Mouse (Mus musculus) CD4-positive, CD25-positive, alpha-beta regulatory T cell, adult 4 months (primary cell): ENCODE measurements around the gene Akr1b10. TPM values are rescaled to one million over a fixed set of nuclear protein-coding genes. Genes with fewer than 3 reads are reported as not detected.
"Not testable (repeated sequence)": the region's sequence is repeated elsewhere in the genome, so short reads cannot be mapped to it uniquely, and the experiment has no call there.

Source experiments
- ATAC-seq: one replicate; pipeline ENCODE4 v1.8.0; 2017
- polyA plus RNA-seq, 2 experiments: library from polyadenylated mRNA; unstranded; fragments of 100-300 nt; shearing (Covaris generic); gene quantifications; one replicate each; pipeline ENCODE4 v1.2.1; 2017

Gene Akr1b10
- polyA plus RNA-seq, 2 experiments from 2014 or later, result 56.4 to 60.5 TPM

DNA sequence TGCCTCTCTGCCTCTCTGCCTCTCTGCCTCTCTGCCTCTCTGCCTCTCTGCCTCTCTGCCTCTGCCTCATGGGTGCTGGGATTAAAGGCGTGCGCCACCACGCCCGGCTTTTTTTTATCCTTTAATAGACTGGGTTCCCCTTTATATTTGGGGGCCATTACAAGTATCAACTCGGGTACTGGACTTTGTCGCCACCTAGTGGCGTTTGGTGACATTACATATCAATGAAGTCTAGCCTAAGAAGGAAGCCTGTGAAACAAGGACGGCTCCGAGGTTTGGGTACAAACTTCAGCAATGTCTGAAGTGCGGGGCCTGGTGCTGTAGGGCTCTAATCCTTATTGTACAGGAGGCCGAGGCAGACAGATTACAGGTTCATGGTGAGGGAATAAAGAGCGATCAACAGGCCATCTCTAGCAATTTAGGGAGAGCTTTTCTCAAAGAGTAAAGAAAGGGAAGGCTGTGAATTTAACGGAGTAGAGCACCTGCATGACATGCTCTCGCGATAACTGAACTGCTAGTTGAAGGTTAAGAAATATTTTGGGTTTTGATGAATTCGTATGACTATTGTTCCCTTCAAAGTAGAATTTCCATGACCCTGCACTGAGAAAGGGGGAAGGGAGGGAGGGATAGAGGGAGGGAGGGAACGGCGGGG, 12.2 kb upstream of the Akr1b10 start:
- peak; percentile 92 for ATAC-seq

DNA sequence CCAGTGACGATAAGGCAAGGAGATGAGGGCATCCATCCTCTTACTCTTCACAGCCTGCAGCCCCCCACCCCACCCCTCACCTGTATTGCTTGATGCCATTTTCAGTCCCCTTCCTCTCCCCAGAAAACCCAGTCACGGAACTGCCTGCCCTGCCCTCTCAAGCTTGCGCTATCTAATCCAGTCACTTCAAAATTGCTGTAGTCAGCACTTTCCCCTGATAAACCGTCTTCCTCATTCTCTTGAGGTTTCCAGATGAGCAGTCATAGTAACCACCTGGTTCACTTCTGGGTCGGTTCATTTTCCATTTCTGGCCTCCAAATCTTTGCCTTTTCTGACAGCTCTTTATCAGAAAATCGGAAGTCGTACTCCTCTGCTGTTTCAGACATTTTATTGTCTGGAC, 10.2 kb upstream of the Akr1b10 start:
- ATAC-seq, result peak; percentile 44

DNA sequence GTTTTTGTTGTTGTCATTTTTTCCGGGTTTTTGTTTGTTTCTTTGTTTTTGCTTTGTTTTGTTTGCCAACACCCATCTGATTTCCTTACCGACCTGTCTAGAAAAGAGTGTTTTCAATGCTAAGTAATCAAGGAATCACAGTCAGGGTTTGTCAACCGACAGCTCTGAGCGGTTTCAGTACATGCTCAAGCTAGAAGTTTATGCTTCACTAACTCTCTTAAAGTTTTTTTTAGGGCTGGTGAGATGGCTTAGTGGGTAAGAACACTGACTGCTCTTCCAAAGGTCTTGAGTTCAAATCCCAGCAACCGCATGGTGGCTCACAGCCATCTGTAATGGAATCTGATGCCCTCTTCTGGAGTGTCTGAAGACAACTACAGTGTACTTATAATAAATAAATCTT, 8.1 kb upstream of the Akr1b10 start:
- ATAC-seq, result not testable (repeated sequence)

- no peak for ATAC-seq
These were observed 617 bp upstream of the Akr1b10 start for GRCm38 (mm10) chr6:34383401-34383800.

- ATAC-seq, result peak; percentile 40
These were observed 818 bp downstream of the Akr1b10 start for GRCm38 (mm10) chr6:34384701-34385370.

- no peak for ATAC-seq
These were observed 4.6 kb downstream of the Akr1b10 start for GRCm38 (mm10) chr6:34388420-34389156.

GRCm38 (mm10) chr6:34395897-34396296, 11.9 kb downstream of the Akr1b10 start:
- ATAC-seq, result no peak

DNA sequence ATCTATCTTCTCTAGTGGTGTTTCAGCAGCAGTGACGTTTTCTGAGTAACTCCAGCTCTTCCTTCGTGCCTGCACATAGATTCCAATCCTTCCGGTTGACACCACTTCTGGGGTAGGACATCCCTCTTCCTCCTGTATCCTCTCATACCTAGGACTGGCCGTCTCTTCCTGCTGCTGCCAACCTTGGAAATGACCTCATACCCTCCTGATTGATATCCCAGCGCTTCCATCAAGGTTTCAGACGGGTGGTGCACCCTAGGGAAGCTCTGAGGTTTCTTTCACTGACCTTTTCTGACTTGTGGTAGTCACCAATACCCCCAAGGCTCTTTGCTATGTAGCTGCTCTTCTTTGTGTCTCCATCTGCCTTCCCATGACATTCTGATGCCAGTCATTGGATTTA, 14.4 kb downstream of the Akr1b10 start:
- no peak for ATAC-seq

GRCm38 (mm10) chr6:34399606-34400220, 15.7 kb downstream of the Akr1b10 start:
- ATAC-seq, result no peak

DNA sequence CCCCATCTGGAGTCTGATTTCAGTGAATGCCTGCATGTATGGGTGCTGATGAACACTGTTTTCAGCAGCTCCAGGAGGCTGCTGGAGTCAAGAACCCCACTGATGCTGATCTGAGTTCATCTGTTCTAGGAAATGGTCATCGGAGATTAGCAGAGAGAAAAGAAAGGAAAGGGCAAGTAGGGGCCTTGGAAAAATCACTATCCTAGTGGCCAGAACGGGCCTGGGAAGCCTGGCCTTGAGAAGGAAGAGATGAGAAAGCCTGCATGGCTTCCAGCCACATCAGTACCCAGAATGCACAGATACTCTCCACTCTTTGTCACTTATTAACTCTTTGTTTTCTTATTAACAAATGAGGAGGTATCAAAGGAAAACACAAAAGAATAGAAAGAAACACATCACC, 16.7 kb downstream of the Akr1b10 start:
- no peak for ATAC-seq

- ATAC-seq, result no peak
These were observed 22.7 kb downstream of the Akr1b10 start for GRCm38 (mm10) chr6:34406746-34407145.

DNA sequence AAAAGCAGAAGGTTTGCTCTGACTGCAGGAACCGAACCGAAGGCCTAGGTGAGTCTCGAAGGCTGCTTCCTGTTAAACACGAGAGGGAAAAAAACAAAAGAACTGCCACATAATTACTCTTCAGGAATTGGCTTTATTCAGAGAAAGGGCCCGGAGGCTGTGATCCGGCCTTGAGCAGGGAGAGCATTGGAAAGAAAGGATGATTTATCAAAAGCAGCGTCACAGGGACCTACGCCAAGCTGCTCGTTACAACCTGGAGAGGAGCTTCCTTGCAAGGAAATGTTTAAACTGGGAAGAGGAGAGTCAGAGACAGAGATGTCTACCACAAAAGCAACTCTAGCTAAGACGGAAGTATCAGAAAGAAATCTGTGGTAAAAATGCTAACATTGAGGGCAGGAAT, 23.4 kb downstream of the Akr1b10 start:
- no peak for ATAC-seq

DNA sequence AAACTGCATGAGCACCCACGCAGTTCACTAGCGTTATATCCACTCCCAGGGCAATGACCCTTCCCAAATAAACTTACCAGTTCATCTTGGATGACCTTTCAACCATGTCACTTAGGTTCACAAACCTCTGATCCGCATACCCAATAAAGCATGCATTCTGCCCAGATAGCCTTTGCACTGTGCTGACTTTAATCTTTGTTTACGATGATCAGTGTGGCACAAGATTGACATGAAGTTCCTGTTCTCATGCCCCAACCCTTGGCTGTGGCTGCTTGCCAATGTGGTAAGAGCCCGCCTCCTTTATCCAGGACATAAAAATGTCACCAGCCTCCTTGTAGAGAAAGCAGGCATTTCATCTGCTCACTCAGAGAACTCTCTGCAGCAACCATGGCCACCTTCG, 28.0 kb downstream of the Akr1b10 start, which contains the start of gene Akr1b7:
Gene Akr1b7, plus strand, starts transcription at position 312 of the 400 bp plus-strand sequence.
- no peak for ATAC-seq

- ATAC-seq, result no peak
These were observed 28.7 kb downstream of the Akr1b10 start for GRCm38 (mm10) chr6:34412688-34413087.

- ATAC-seq, result not testable (repeated sequence)
These were observed 29.4 kb downstream of the Akr1b10 start for GRCm38 (mm10) chr6:34413386-34413785.

DNA sequence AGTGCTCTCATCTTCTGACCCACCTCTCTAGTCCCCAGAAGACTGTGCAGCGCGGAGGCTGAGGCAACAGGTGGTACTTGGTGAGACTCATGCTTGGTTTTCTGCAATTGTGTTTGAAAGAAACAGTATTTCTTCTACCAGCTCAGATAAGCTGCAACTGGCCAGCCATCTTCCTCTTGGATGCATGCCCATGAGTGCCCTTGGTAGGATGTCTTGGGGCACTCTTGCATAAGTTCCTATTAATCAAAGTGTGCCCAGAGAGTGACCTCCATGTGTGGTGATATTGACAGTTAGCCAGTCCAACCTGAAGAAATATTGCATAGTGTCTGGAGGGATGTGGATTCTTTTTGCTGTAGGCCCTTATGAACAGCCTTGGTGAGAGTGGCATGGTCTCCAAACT, 32.5 kb downstream of the Akr1b10 start:
- no peak for ATAC-seq

GRCm38 (mm10) chr6:34419071-34419470, 35.1 kb downstream of the Akr1b10 start:
- no peak for ATAC-seq

GRCm38 (mm10) chr6:34439006-34439405, 55.0 kb downstream of the Akr1b10 start:
- no peak for ATAC-seq

DNA sequence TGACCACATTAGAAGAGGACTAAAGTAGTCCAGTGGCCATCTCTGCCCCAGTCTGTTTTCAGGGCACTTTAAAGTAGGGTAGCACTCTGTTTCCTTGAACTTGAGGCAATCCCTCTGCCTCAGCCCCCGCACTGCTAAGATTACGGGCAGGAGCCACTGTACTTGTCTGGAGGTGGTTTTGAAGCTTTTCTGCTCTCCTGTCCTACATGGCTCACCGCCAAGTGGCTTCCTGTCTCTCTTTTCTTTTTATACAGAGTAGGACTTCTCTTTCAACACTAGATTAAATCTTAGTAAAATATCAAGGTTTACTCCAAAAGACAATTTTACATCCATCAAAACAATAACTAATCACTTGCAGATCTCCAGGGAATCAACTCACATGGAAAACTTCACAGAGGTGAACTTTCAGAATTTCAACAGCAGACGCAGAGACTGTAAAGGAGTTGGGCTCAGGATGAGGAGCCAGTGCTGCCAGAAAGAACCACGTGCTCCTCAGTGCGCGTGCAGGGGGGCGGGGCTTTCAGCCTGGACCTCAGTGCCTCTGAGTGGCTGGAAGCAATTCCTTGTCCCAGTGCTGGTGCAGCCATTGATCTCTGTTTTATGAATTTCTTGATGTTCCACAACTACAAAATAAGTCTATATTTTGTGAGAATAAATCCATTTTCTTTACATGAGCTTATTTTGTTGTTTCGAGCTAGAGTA, 57.7 kb downstream of the Akr1b10 start:
- peak; percentile 47 for ATAC-seq

DNA sequence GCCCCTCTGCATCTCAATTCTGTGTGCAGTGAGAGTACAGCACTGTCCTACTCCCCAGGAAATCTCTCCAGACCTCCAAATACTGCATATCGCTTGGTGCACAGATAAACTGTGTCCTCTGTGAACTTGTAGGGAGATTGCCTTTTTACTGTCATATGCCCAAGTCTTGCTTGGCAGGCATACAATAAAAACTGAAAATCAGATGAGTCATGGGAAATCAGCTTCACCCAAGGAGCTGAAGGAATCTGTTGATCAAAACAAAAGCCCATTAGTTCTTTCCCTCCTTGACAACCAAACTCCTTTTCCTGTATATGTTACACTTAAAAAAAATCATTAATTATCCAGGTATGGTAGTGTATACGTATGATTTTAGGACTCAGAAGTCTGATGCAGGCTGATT, 59.8 kb downstream of the Akr1b10 start:
- no peak for ATAC-seq
